Mouse (Mus musculus): ENCODE data around the gene Mdga1.

DNA sequence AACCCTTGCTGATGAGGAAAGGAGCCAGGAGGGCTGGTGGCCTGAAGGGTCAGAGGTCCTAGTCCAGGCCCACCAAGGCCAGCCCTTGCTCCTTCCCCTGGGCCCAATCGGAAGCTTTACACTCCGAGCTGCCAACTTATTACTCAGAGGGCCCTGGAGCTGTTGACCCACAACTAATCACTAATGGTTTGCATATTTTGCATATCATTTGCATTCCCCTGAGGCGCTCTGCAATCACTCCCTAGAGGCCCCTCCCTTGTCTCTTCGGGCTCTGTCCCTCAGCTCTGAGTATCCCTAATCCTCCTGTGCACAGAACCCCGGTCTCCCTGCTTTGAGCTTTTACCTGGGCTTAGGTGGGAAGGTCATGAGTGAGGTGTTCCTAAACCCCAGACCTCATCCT lies 4.4 kb downstream of the Mdga1 start:
- TF ChIP-seq CTCF (IDR thresholded peaks at IDR 0.05; ENCODE audit: control insufficient read depth, insufficient read depth, low read length) (no peak), POLR2A (IDR thresholded peaks at IDR 0.05; ENCODE audit: borderline replicate concordance, control insufficient read depth, low read depth, low read length) (no peak)
